Mouse (Mus musculus) liver, postnatal 0 days (tissue): ENCODE data around the gene Gm17657.

Experiments used
- CTCF ChIP-seq: sonication (generic); IDR thresholded peaks from 2 replicates; pipeline ENCODE4 v1.5.1; 2016; ENCODE audit warnings: antibody characterized with exemption, low read depth
- EP300 ChIP-seq: IDR thresholded peaks from 2 replicates; pipeline ENCODE4 v1.6.1; 2016; ENCODE audit warnings: antibody characterized with exemption, low read depth, mild to moderate bottlenecking

- TF ChIP-seq CTCF, result no peak
- no peak for TF ChIP-seq EP300
These were observed 4.2 kb downstream of the Gm17657 start for GRCm38 (mm10) chr17:29545241-29545640.
